Mouse (Mus musculus) lung, postnatal 25 days (tissue): ENCODE measurements around the gene Senp7.
"Not testable (repeated sequence)": the region's sequence is repeated elsewhere in the genome, so short reads cannot be mapped to it uniquely, and the experiment has no call there.

Source experiments
- DNase-seq: peaks from one replicate; pipeline ENCODE4 v3.0.0; 2022; ENCODE audit warnings: low spot score

The Senp7 gene

GRCm38 (mm10) chr16:56134149-56134548 lies 86.0 kb downstream of the Senp7 start:
- DNase-seq = peak; percentile 21

DNA sequence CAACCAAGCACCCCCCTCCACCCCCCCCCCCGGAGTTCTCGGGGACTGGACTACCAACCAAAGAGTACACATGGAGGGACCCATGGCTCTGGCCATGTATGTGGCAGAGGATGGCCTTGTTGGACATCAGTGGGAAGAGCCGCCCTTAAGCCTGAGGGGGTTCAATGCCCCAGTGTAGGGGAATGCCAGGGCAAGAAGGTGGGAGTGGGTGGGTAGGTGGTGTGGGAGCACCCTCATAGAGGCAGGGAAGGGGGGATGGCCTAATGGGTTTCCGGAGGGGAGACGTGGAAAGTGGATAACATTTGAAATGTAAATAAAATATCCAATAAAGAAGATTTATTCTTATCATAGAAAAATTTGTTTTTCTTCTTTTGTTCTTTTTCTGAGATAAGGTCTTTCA lies 89.5 kb downstream of the Senp7 start:
- DNase-seq = not testable (repeated sequence)

GRCm38 (mm10) chr16:56139921-56140320 lies 91.8 kb downstream of the Senp7 start:
- no peak for DNase-seq

DNA sequence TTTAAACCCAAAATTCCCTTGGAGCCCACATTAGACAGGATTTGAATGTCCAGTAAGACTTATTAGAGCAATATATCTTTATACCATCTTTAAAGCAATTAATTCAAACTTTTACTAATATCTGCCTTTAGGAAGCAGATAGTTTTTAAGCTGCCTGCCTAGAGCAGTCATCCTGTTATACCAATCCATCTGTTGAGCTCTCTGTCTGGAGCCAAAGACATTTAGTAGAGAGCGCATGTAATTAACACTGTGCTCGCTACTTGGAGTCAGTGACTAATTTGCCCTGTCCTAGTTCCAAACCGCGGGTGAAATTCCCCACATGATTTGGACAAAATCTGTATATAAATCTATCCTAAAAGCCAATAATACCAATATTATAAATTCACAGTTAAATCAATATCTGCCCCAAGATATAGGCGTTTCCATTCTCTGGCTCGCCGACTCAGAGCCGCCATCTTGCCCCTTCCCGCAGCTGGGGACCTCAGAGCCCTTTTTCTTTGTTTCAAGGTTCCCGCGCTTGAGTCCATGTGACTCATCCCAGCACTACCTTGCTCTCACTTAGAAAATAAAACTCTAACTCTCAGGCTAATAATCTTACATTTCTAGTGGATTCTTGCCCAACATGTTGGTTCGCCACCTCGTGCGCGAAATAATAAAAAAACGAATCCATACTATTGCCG lies 96.9 kb downstream of the Senp7 start:
- DNase-seq = no peak

DNA sequence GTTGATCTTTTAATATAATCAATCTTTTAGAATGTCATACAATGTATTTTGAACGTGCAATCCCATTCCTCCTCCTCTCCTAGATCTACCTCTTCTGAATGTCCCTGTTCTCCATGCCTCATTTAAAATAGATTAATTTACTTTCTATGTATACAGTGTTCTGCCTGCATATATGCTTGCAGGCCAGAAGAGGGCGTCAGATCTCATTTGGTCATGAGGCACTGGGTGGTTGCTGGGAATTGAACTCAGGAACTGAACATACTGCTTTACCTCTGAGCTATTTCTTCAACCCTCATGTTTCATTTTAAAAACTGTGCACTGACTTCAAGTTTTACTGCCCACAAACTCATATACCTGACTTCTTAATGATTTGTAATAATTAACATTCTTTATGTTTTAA lies 99.5 kb downstream of the Senp7 start:
- DNase-seq = no peak

DNA sequence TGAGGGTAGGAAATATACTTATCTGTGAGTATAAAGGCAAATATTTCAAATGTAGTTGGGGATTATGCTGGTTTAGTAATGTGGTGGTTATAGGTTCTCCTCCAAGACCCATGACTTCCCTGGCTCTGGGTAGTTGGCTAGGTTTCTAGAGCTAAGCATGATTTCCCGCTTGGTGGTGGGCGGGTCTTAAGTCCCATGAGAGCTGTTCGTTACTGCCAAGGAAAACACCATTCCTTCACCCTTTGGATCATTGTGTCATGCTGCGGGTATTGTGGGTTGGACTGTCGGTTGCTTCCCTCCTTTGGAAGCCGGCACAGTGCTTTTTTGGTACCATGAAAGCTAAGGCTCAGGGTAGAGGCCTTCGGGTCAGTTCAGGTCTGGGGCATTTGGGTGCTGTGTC lies 115.3 kb downstream of the Senp7 start:
- no peak for DNase-seq

- DNase-seq = no peak
Measured at GRCm38 (mm10) chr16:56170247-56170646, 122.1 kb downstream of the Senp7 start.

DNA sequence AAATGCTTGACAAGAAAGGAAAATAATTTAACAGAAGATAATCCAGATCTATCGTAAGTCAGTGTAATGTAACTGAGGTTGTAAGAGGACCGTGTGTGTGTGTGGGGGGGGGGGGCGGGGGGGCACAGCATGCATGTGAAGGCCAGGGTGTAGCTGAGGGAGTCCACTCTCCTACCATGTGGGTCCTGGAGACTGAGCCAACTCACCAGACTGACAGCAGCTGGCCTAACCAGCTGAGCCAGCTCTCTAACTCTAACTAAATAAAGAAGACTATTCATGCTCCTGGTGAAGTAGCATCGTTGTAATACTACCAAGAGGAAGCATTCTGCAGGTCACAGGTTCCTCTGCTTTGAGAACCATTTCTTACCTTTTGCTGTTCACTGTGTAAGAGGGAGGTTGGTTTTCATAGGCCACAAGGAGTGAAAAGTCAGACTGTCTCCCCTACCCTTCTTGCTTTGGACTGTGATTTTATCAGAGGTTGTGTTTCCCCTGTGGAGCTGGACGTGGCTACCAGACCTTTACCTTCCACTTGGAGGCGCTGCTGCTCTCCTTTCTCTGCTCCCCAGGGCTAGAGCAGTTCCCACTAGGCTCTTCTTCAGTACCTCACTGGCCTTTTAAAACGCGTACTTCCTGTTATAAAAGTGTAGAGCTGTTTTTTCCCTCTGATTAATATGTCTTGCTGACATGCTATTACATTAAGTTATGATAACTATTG lies 127.9 kb downstream of the Senp7 start:
- no peak for DNase-seq

DNA sequence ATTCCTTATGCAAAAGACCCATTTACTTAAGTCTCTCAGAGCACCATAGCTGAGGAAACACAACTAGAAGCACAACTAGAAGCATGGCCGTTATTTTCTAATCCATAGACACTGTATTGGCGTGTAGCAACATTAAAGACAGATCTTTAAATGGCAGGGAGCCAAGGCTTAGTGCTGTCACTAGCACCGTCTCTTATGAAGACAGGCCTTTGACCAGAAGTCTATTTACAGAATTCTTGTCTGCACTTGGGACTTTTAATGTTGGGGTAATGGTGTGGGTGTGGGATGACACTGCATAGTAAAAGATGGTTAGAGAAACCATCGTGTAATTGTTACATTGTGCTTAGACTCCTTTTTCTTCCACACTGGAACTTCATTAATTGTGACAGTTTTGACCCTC lies 138.7 kb downstream of the Senp7 start:
- DNase-seq = no peak

GRCm38 (mm10) chr16:56188198-56188597 lies 140.1 kb downstream of the Senp7 start:
- no peak for DNase-seq

DNA sequence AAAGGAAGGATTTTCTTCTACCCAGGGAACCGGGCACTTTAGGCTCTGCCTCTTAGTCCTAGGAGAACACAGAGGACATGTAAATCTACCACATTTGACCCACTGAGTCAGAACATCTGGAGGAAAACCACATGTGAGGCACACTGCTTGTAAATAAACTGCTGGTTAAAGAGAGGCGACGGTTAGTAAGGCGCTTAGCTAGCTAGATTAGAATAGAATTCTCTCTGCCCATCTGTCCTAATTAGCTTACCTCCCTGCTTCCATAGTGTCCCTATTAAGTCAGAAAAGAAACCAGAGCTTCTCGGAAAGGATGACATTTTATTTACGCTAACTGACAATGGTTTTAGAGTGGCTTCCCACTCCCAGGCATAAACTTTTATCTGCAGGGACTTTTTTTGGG lies 155.9 kb downstream of the Senp7 start, which contains the start of gene Impg2:
Impg2 (plus strand) TSS at position 263 of the 400 bp plus-strand sequence.
- no peak for DNase-seq

GRCm38 (mm10) chr16:56212740-56213139 lies 164.6 kb downstream of the Senp7 start:
- no peak for DNase-seq

DNA sequence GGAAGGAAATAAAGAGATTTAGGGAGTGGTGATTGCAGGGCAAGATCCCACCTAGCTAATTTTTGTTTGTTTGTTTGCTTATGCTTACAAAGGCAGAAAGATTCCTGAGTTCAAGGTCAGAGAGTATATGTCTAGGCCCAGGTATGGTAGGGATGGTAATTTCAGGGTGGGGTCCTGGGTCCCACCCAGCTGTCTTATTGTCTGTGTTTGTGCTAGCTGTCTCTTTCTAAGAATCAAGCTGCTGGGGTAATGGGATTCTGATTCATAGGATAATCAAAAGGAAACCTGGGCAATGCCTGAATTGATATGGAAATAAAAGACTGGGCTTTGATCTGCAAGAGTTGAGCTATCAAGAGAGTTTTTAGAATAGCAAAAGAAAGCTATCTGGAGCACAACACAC lies 179.5 kb downstream of the Senp7 start:
- DNase-seq = no peak

DNA sequence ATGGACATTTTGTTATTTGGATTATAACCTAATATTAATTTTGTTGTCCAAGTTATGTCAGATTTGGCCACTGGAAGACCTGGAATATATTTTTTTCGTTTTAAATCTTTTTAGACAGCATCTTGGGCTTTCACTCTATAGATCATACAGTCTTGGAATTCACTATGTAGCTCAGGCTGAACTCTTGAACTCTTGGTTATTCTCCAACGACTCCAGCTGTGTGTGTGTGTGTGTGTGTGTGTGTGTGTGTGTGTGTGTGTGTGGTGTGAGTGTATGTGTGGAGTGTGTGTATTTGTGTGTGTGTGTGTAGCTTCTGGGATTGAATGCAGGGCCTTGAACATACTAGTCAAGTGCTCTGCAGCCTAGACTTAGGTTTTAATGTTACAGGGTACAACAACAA lies 181.3 kb downstream of the Senp7 start:
- no peak for DNase-seq

GRCm38 (mm10) chr16:56231300-56231699 lies 183.2 kb downstream of the Senp7 start:
- peak; percentile 8 for DNase-seq

DNA sequence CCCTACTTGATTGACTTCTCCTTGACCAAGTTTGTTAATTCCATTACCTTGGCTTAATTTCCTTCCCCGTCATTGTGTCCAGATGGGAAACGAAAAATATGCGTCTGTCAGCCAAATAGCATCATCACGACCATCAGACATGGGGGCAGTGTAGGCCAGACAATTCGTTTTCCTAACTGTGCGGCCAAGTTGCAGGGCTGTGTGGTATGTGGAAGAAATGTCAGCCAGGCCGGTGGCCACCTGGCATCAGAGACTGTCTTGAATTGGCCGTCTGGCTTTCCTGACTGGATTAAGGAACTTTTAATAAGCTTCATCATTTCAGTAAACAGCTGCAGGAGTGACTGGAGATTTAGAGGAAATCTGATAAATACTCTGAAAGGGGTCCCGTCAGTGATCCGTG lies 184.6 kb downstream of the Senp7 start:
- DNase-seq = peak; percentile 12
